Mouse (Mus musculus): ENCODE results near the gene Nfkbia.

- TF ChIP-seq EP300 (IDR thresholded peaks at IDR 0.05; ENCODE audit: low read depth): no peak
- no peak for TF ChIP-seq CTCF (IDR thresholded peaks at IDR 0.05; ENCODE audit: low read depth)
Measured at GRCm38 (mm10) chr12:55466816-55467215, 25.6 kb downstream of the Nfkbia start.

Measured in liver, postnatal 0 days (tissue).